Mouse (Mus musculus) forebrain, embryonic 15.5 days (tissue): ENCODE measurements around the gene Ang4. TPM values are rescaled to one million over a fixed set of nuclear protein-coding genes. Genes with fewer than 3 reads are reported as not detected.
A peak's percentile ranks its signal among the peaks of the same experiment; 100 is the strongest.

Experiments used
- ATAC-seq: fragments of 200-750 bp; cut with Nextera tagmentation; replicated peaks from 2 replicates; pipeline ENCODE4 v1.8.0; 2017; ENCODE audit warnings: mild to moderate bottlenecking, moderate TSS enrichment, moderate library complexity
- H3K27ac ChIP-seq: fragments of 300-500 bp; sonication (generic); replicated peaks from 2 replicates; pipeline ENCODE4 v1.5.1; 2015; ENCODE audit warnings: mild to moderate bottlenecking, inconsistent platforms
- H3K27me3 ChIP-seq: fragments of 300-500 bp; sonication (generic); 2 replicates; pipeline ENCODE4 v1.6.1; 2015; ENCODE audit warnings: inconsistent platforms
- H3K36me3 ChIP-seq: fragments of 300-500 bp; sonication (generic); 2 replicates; pipeline ENCODE4 v1.6.1; 2015; ENCODE audit warnings: mild to moderate bottlenecking, inconsistent platforms
- H3K4me1 ChIP-seq: fragments of 300-500 bp; sonication (generic); 2 replicates; pipeline ENCODE4 v1.6.1; 2015; ENCODE audit warnings: inconsistent platforms
- H3K4me2 ChIP-seq: fragments of 300-500 bp; sonication (generic); replicated peaks from 2 replicates; pipeline ENCODE4 v1.6.1; 2015; ENCODE audit warnings: mild to moderate bottlenecking, inconsistent platforms
- H3K4me3 ChIP-seq: fragments of 300-500 bp; sonication (generic); 2 replicates; pipeline ENCODE4 v1.5.1; 2015; ENCODE audit warnings: mild to moderate bottlenecking, inconsistent platforms
- H3K9ac ChIP-seq: fragments of 300-500 bp; sonication (generic); replicated peaks from 2 replicates; pipeline ENCODE4 v1.6.1; 2015; ENCODE audit warnings: mild to moderate bottlenecking, inconsistent platforms
- H3K9me3 ChIP-seq: fragments of 300-500 bp; sonication (generic); 2 replicates; pipeline ENCODE4 v1.6.1; 2016; ENCODE audit warnings: inconsistent platforms
- WGBS: fragments of 180-500 bp; shearing (Covaris S2); methylation state at CpG from one replicate; pipeline ENCODE4 v1.1.7; 2015; ENCODE audit warnings: mixed read lengths; 5-methylcytosine and 5-hydroxymethylcytosine counted together
- polyA plus RNA-seq: library from polyadenylated mRNA; unstranded; fragments of >200 nt; fragmentation: Nextera tagmentation; extraction: Ambion mirVana; gene quantifications from 2 replicates; pipeline ENCODE4 v1.2.1, GENCODE M21; 2015

Gene Ang4
- polyA plus RNA-seq, 1 experiment from 2014 or later, result not detected

- Histone ChIP-seq H3K27me3 (peaks cover 41% of the 10 kb centered on the region), H3K36me3 (no peaks in the 10 kb centered on the region), H3K4me3 (peak overlapping the region; percentile 28), H3K9ac (no peak overlapping the region), H3K27ac (no peak overlapping the region), H3K4me2 (peak overlapping the region; percentile 47), H3K4me1 (peaks cover 17% of the 10 kb centered on the region), H3K9me3 (no peaks in the 10 kb centered on the region)
- ATAC-seq, result 0 out of 2 replicates have a peak, but pooled peaks have one; percentile 11
- 3% methylated on average over 29 of the region's 29 CpGs for WGBS
Measured at GRCm38 (mm10) chr14:51738411-51739149, 34.8 kb downstream of the Ang4 start.

- no peaks in the 10 kb centered on the region for H3K36me3 ChIP-seq
- H3K4me1 ChIP-seq, result peaks cover 17% of the 10 kb centered on the region
- peaks cover 41% of the 10 kb centered on the region for H3K27me3 ChIP-seq
- H3K9me3 ChIP-seq, result no peaks in the 10 kb centered on the region
- no peak overlapping the region for H3K27ac ChIP-seq
- H3K9ac ChIP-seq, result no peak overlapping the region
- H3K4me3 ChIP-seq, result no peak overlapping the region
- WGBS, result 12% methylated on average over 12 of the region's 12 CpGs
- ATAC-seq, result no peak
- no peak overlapping the region for H3K4me2 ChIP-seq
Measured at GRCm38 (mm10) chr14:51737967-51738366, 35.4 kb downstream of the Ang4 start.

GRCm38 (mm10) chr14:51717083-51717482, 56.3 kb downstream of the Ang4 start, which contains the start of gene Gm5800:
Gene Gm5800, minus strand, starts transcription at chr14:51717183.
- Histone ChIP-seq H3K36me3 (no peaks in the 10 kb centered on the region), H3K27me3 (no peaks in the 10 kb centered on the region), H3K9me3 (no peaks in the 10 kb centered on the region), H3K27ac (no peak within 1 kb of the TSS), H3K4me1 (no peaks in the 10 kb centered on the region), H3K4me3 (no peak within 1 kb of the TSS), H3K4me2 (no peak within 1 kb of the TSS), H3K9ac (no peak within 1 kb of the TSS)
- WGBS, result 66% methylated on average over 1 of the region's 1 CpGs
- ATAC-seq, result no peak

Other genes with a start within 250 kb of the Ang4 start
- not detected in 2 replicates for gene Gm5622, start 220.8 kb downstream of the Ang4 start, polyA plus RNA-seq
- gene Gm17175, start 199.5 kb downstream of the Ang4 start, polyA plus RNA-seq, result not detected in 2 replicates
- not detected in 2 replicates for gene Gm17174, start 181.5 kb downstream of the Ang4 start, polyA plus RNA-seq
- not detected in 2 replicates for gene Gm17078, start 162.3 kb downstream of the Ang4 start, polyA plus RNA-seq
- not detected in 2 replicates for gene Gm4181, start 137.9 kb downstream of the Ang4 start, polyA plus RNA-seq
- gene Gm17079, start 78.1 kb downstream of the Ang4 start, polyA plus RNA-seq, result not detected in 2 replicates
- gene Gm5800, start 56.4 kb downstream of the Ang4 start, polyA plus RNA-seq, result not detected in 2 replicates
- gene AY358078, start 26.5 kb upstream of the Ang4 start, polyA plus RNA-seq, result not detected in 2 replicates
- not detected in 2 replicates for gene Ear6, start 80.1 kb upstream of the Ang4 start, polyA plus RNA-seq
- 85.5 and 85.7 TPM in 2 replicates for gene Mettl17, start 111.3 kb upstream of the Ang4 start, polyA plus RNA-seq
- gene Slc39a2, start 119.3 kb upstream of the Ang4 start, polyA plus RNA-seq, result 1.8 and 1.9 TPM in 2 replicates
- gene Ndrg2, start 140.6 kb upstream of the Ang4 start, polyA plus RNA-seq, result 152 TPM in 2 replicates
- gene Tppp2, start 144.8 kb upstream of the Ang4 start, polyA plus RNA-seq, result not detected in 2 replicates
- gene Rnase13, start 149.2 kb upstream of the Ang4 start, polyA plus RNA-seq, result not detected in 2 replicates
- 65.7 and 69.8 TPM in 2 replicates for gene Arhgef40, start 211.1 kb upstream of the Ang4 start, polyA plus RNA-seq
- gene Tmem253, start 242.1 kb upstream of the Ang4 start, polyA plus RNA-seq, result 0.28 and 0.64 TPM in 2 replicates
- 43.3 and 48.9 TPM in 2 replicates for gene Zfp219, start 247.1 kb upstream of the Ang4 start, polyA plus RNA-seq